Mouse (Mus musculus): ENCODE measurements around the gene Dnaja3. TPM values are rescaled to one million over a fixed set of nuclear protein-coding genes. Genes with fewer than 3 reads are reported as not detected.
A peak's percentile ranks its signal among the peaks of the same experiment; 100 is the strongest.
"Not testable (repeated sequence)": the region's sequence is repeated elsewhere in the genome, so short reads cannot be mapped to it uniquely, and the experiment has no call there.

The Dnaja3 gene
- polyA plus RNA-seq, 1 experiment from 2014 or later, result 73.1 TPM

- not testable (repeated sequence) for ATAC-seq (ENCODE audit: insufficient read depth, low FRiP score); H3K9me3 ChIP-seq (replicated peaks; ENCODE audit: control insufficient read depth, low read length); H3K36me3 ChIP-seq (ENCODE audit: control insufficient read depth, insufficient read depth, low read length); H3K4me3 ChIP-seq (replicated peaks; ENCODE audit: low read length); H3K27ac ChIP-seq (ENCODE audit: low read length); H3K4me2 ChIP-seq (ENCODE audit: low read depth, low read length); H3K27me3 ChIP-seq (ENCODE audit: control insufficient read depth, insufficient read depth, low read length); H3K9ac ChIP-seq (ENCODE audit: low read length)
- H3K4me1 ChIP-seq (ENCODE audit: control insufficient read depth, insufficient read depth, low read length), result peaks cover 16% of the 10 kb centered on the region
- 78% methylated on average over 3 of the region's 3 CpGs for WGBS
Measured at GRCm38 (mm10) chr16:4680922-4681455, 41.2 kb downstream of the Dnaja3 start.

- peak overlapping the region; percentile 91 for H3K27ac ChIP-seq (ENCODE audit: low read length)
- H3K36me3 ChIP-seq (ENCODE audit: control insufficient read depth, insufficient read depth, low read length), result no peaks in the 10 kb centered on the region
- 73% methylated on average over 4 of the region's 4 CpGs for WGBS
- no peak overlapping the region for H3K4me3 ChIP-seq (replicated peaks; ENCODE audit: low read length)
- H3K4me2 ChIP-seq (ENCODE audit: low read depth, low read length), result peak overlapping the region; percentile 78; the same call in 1 of the 2 replicates
- no peak for ATAC-seq (ENCODE audit: insufficient read depth, low FRiP score)
- peaks cover 16% of the 10 kb centered on the region for H3K4me1 ChIP-seq (ENCODE audit: control insufficient read depth, insufficient read depth, low read length)
- peak overlapping the region; percentile 98 for H3K9ac ChIP-seq (ENCODE audit: low read length)
- no peaks in the 10 kb centered on the region for H3K9me3 ChIP-seq (replicated peaks; ENCODE audit: control insufficient read depth, low read length)
- no peaks in the 10 kb centered on the region for H3K27me3 ChIP-seq (ENCODE audit: control insufficient read depth, insufficient read depth, low read length)
Measured at GRCm38 (mm10) chr16:4682628-4683179, 42.9 kb downstream of the Dnaja3 start.

GRCm38 (mm10) chr16:4683193-4683580 is 43.4 kb downstream of the Dnaja3 start:
- Histone ChIP-seq H3K4me2 (ENCODE audit: low read depth, low read length) (peak overlapping the region; percentile 78), H3K4me3 (replicated peaks; ENCODE audit: low read length) (peak overlapping the region; percentile 98), H3K9ac (ENCODE audit: low read length) (peak overlapping the region; percentile 98), H3K4me1 (ENCODE audit: control insufficient read depth, insufficient read depth, low read length) (peaks cover 16% of the 10 kb centered on the region), H3K9me3 (replicated peaks; ENCODE audit: control insufficient read depth, low read length) (no peaks in the 10 kb centered on the region), H3K27me3 (ENCODE audit: control insufficient read depth, insufficient read depth, low read length) (no peaks in the 10 kb centered on the region), H3K36me3 (ENCODE audit: control insufficient read depth, insufficient read depth, low read length) (no peaks in the 10 kb centered on the region), H3K27ac (ENCODE audit: low read length) (peak overlapping the region; percentile 91)
- ATAC-seq (ENCODE audit: insufficient read depth, low FRiP score), result no peak
- 23% methylated on average over 9 of the region's 9 CpGs for WGBS

- Histone ChIP-seq H3K4me3 (replicated peaks; ENCODE audit: low read length) (peak overlapping the region; percentile 98), H3K36me3 (ENCODE audit: control insufficient read depth, insufficient read depth, low read length) (no peaks in the 10 kb centered on the region), H3K27ac (ENCODE audit: low read length) (peak overlapping the region; percentile 91), H3K9ac (ENCODE audit: low read length) (peak overlapping the region; percentile 98), H3K9me3 (replicated peaks; ENCODE audit: control insufficient read depth, low read length) (no peaks in the 10 kb centered on the region), H3K27me3 (ENCODE audit: control insufficient read depth, insufficient read depth, low read length) (no peaks in the 10 kb centered on the region), H3K4me1 (ENCODE audit: control insufficient read depth, insufficient read depth, low read length) (peaks cover 11% of the 10 kb centered on the region), H3K4me2 (ENCODE audit: low read depth, low read length) (peak overlapping the region; percentile 98)
- under 1% methylated on average over 54 of the region's 54 CpGs for WGBS
- ATAC-seq (ENCODE audit: insufficient read depth, low FRiP score), result peak; percentile 89
Measured at GRCm38 (mm10) chr16:4683581-4684456, 44.0 kb downstream of the Dnaja3 start.

GRCm38 (mm10) chr16:4684457-4684791 is 44.6 kb downstream of the Dnaja3 start:
- peak overlapping the region; percentile 98 for H3K4me2 ChIP-seq (ENCODE audit: low read depth, low read length)
- H3K4me3 ChIP-seq (replicated peaks; ENCODE audit: low read length), result peak overlapping the region; percentile 98
- peaks cover 9% of the 10 kb centered on the region for H3K4me1 ChIP-seq (ENCODE audit: control insufficient read depth, insufficient read depth, low read length)
- no peaks in the 10 kb centered on the region for H3K9me3 ChIP-seq (replicated peaks; ENCODE audit: control insufficient read depth, low read length)
- peak overlapping the region; percentile 98 for H3K9ac ChIP-seq (ENCODE audit: low read length)
- WGBS, result under 1% methylated on average over 9 of the region's 9 CpGs
- peak overlapping the region; percentile 62; the same call in 1 of the 2 replicates for H3K27ac ChIP-seq (ENCODE audit: low read length)
- peaks cover 5% of the 10 kb centered on the region for H3K36me3 ChIP-seq (ENCODE audit: control insufficient read depth, insufficient read depth, low read length)
- no peaks in the 10 kb centered on the region for H3K27me3 ChIP-seq (ENCODE audit: control insufficient read depth, insufficient read depth, low read length)
- ATAC-seq (ENCODE audit: insufficient read depth, low FRiP score), result no peak

- H3K27ac ChIP-seq (ENCODE audit: low read length); H3K9ac ChIP-seq (ENCODE audit: low read length); ATAC-seq (ENCODE audit: insufficient read depth, low FRiP score); H3K27me3 ChIP-seq (ENCODE audit: control insufficient read depth, insufficient read depth, low read length); H3K4me3 ChIP-seq (replicated peaks; ENCODE audit: low read length); H3K4me1 ChIP-seq (ENCODE audit: control insufficient read depth, insufficient read depth, low read length); H3K4me2 ChIP-seq (ENCODE audit: low read depth, low read length); H3K9me3 ChIP-seq (replicated peaks; ENCODE audit: control insufficient read depth, low read length): not testable (repeated sequence)
- H3K36me3 ChIP-seq (ENCODE audit: control insufficient read depth, insufficient read depth, low read length), result peaks cover 30% of the 10 kb centered on the region
- 96% methylated on average over 4 of the region's 4 CpGs for WGBS
Measured at GRCm38 (mm10) chr16:4689371-4689770, 49.6 kb downstream of the Dnaja3 start.

- WGBS, result 86% methylated on average over 3 of the region's 3 CpGs
- Histone ChIP-seq H3K4me2 (ENCODE audit: low read depth, low read length) (no peak overlapping the region), H3K9me3 (replicated peaks; ENCODE audit: control insufficient read depth, low read length) (no peaks in the 10 kb centered on the region), H3K36me3 (ENCODE audit: control insufficient read depth, insufficient read depth, low read length) (peaks cover 37% of the 10 kb centered on the region; the same call in 1 of the 2 replicates), H3K27me3 (ENCODE audit: control insufficient read depth, insufficient read depth, low read length) (no peaks in the 10 kb centered on the region), H3K9ac (ENCODE audit: low read length) (no peak overlapping the region), H3K4me3 (replicated peaks; ENCODE audit: low read length) (no peak overlapping the region), H3K27ac (ENCODE audit: low read length) (no peak overlapping the region), H3K4me1 (ENCODE audit: control insufficient read depth, insufficient read depth, low read length) (no peaks in the 10 kb centered on the region)
- ATAC-seq (ENCODE audit: insufficient read depth, low FRiP score), result no peak
Measured at GRCm38 (mm10) chr16:4701211-4701610, 61.4 kb downstream of the Dnaja3 start.

GRCm38 (mm10) chr16:4702646-4703045 is 62.9 kb downstream of the Dnaja3 start:
- H3K36me3 ChIP-seq (ENCODE audit: control insufficient read depth, insufficient read depth, low read length), result peaks cover 36% of the 10 kb centered on the region; the same call in 1 of the 2 replicates

GRCm38 (mm10) chr16:4705541-4705940 is 65.8 kb downstream of the Dnaja3 start:
- no peak for ATAC-seq (ENCODE audit: insufficient read depth, low FRiP score)
- H3K36me3 ChIP-seq (ENCODE audit: control insufficient read depth, insufficient read depth, low read length), result peaks cover 32% of the 10 kb centered on the region; the same call in 1 of the 2 replicates

More at GRCm38 (mm10) chr16:4702646-4703045, 62.9 kb downstream of the Dnaja3 start:
- no peak overlapping the region for H3K27ac ChIP-seq (ENCODE audit: low read length)
- H3K9me3 ChIP-seq (replicated peaks; ENCODE audit: control insufficient read depth, low read length), result no peaks in the 10 kb centered on the region
- ATAC-seq (ENCODE audit: insufficient read depth, low FRiP score), result no peak
- no peaks in the 10 kb centered on the region for H3K27me3 ChIP-seq (ENCODE audit: control insufficient read depth, insufficient read depth, low read length)
- WGBS, result 40% methylated on average over 1 of the region's 1 CpGs
- H3K4me3 ChIP-seq (replicated peaks; ENCODE audit: low read length), result no peak overlapping the region
- no peak overlapping the region for H3K4me2 ChIP-seq (ENCODE audit: low read depth, low read length)
- no peaks in the 10 kb centered on the region for H3K4me1 ChIP-seq (ENCODE audit: control insufficient read depth, insufficient read depth, low read length)
- H3K9ac ChIP-seq (ENCODE audit: low read length), result no peak overlapping the region

More at GRCm38 (mm10) chr16:4705541-4705940, 65.8 kb downstream of the Dnaja3 start:
- H3K9me3 ChIP-seq (replicated peaks; ENCODE audit: control insufficient read depth, low read length), result no peaks in the 10 kb centered on the region
- H3K4me1 ChIP-seq (ENCODE audit: control insufficient read depth, insufficient read depth, low read length), result no peaks in the 10 kb centered on the region
- H3K27ac ChIP-seq (ENCODE audit: low read length), result no peak overlapping the region
- H3K4me2 ChIP-seq (ENCODE audit: low read depth, low read length), result no peak overlapping the region
- H3K9ac ChIP-seq (ENCODE audit: low read length), result no peak overlapping the region
- 43% methylated on average over 4 of the region's 4 CpGs for WGBS
- H3K4me3 ChIP-seq (replicated peaks; ENCODE audit: low read length), result no peak overlapping the region
- no peaks in the 10 kb centered on the region for H3K27me3 ChIP-seq (ENCODE audit: control insufficient read depth, insufficient read depth, low read length)

All from stomach, embryonic 16.5 days (tissue).